Mouse (Mus musculus): Measurements from ENCODE around the gene Eapp. TPM values are rescaled to one million over a fixed set of nuclear protein-coding genes. Genes with fewer than 3 reads are reported as not detected.

Eapp gene
- polyA plus RNA-seq, 1 experiment from 2014 or later: 60.8 TPM

- Histone ChIP-seq H3K9me3 (ENCODE audit: low read length) (0 out of 2 replicates have a peak, but pooled peaks cover 4% of the 10 kb centered on the region), H3K4me1 (ENCODE audit: insufficient read depth, low read length) (no peaks in the 10 kb centered on the region), H3K27me3 (ENCODE audit: insufficient read depth, low read length) (no peaks in the 10 kb centered on the region), H3K4me3 (ENCODE audit: low read length) (no peak overlapping the region), H3K36me3 (ENCODE audit: insufficient read depth, low read length) (peaks cover 6% of the 10 kb centered on the region), H3K9ac (replicated peaks; ENCODE audit: low read length) (no peak overlapping the region), H3K27ac (ENCODE audit: low read length) (no peak overlapping the region), H3K4me2 (replicated peaks; ENCODE audit: low read depth, low read length) (no peak overlapping the region)
- WGBS: 40% methylated on average over 5 of the region's 5 CpGs
- ATAC-seq (ENCODE audit: low FRiP score, low TSS enrichment): no peak
Observed at GRCm38 (mm10) chr12:54643320-54643892, 52.3 kb downstream of the Eapp start.

GRCm38 (mm10) chr12:54641374-54641773, 54.3 kb downstream of the Eapp start:
- Histone ChIP-seq H3K9ac (replicated peaks; ENCODE audit: low read length) (no peak overlapping the region), H3K4me2 (replicated peaks; ENCODE audit: low read depth, low read length) (no peak overlapping the region), H3K4me3 (ENCODE audit: low read length) (no peak overlapping the region), H3K36me3 (ENCODE audit: insufficient read depth, low read length) (peaks cover 3% of the 10 kb centered on the region), H3K27ac (ENCODE audit: low read length) (no peak overlapping the region), H3K27me3 (ENCODE audit: insufficient read depth, low read length) (no peaks in the 10 kb centered on the region), H3K4me1 (ENCODE audit: insufficient read depth, low read length) (no peaks in the 10 kb centered on the region), H3K9me3 (ENCODE audit: low read length) (0 out of 2 replicates have a peak, but pooled peaks cover 4% of the 10 kb centered on the region)
- no peak for ATAC-seq (ENCODE audit: low FRiP score, low TSS enrichment)
- WGBS: 97% methylated on average over 4 of the region's 4 CpGs

GRCm38 (mm10) chr12:54640259-54640658, 55.4 kb downstream of the Eapp start:
- Histone ChIP-seq H3K4me3 (ENCODE audit: low read length) (no peak overlapping the region), H3K4me1 (ENCODE audit: insufficient read depth, low read length) (no peaks in the 10 kb centered on the region), H3K4me2 (replicated peaks; ENCODE audit: low read depth, low read length) (no peak overlapping the region), H3K9ac (replicated peaks; ENCODE audit: low read length) (no peak overlapping the region), H3K9me3 (ENCODE audit: low read length) (0 out of 2 replicates have a peak, but pooled peaks cover 4% of the 10 kb centered on the region), H3K27me3 (ENCODE audit: insufficient read depth, low read length) (no peaks in the 10 kb centered on the region), H3K27ac (ENCODE audit: low read length) (no peak overlapping the region), H3K36me3 (ENCODE audit: insufficient read depth, low read length) (peaks cover 3% of the 10 kb centered on the region; the same call in 1 of the 2 replicates)
- no peak for ATAC-seq (ENCODE audit: low FRiP score, low TSS enrichment)
- WGBS: 88% methylated on average over 6 of the region's 6 CpGs

- no peaks in the 10 kb centered on the region for H3K27me3 ChIP-seq (ENCODE audit: insufficient read depth, low read length)
- H3K9ac ChIP-seq (replicated peaks; ENCODE audit: low read length): no peak overlapping the region
- no peak overlapping the region for H3K4me2 ChIP-seq (replicated peaks; ENCODE audit: low read depth, low read length)
- H3K27ac ChIP-seq (ENCODE audit: low read length): no peak overlapping the region
- no peaks in the 10 kb centered on the region for H3K36me3 ChIP-seq (ENCODE audit: insufficient read depth, low read length)
- no peak overlapping the region for H3K4me3 ChIP-seq (ENCODE audit: low read length)
- no peak for ATAC-seq (ENCODE audit: low FRiP score, low TSS enrichment)
- H3K4me1 ChIP-seq (ENCODE audit: insufficient read depth, low read length): no peaks in the 10 kb centered on the region
- WGBS: 54% methylated on average over 1 of the region's 1 CpGs
- H3K9me3 ChIP-seq (ENCODE audit: low read length): no peaks in the 10 kb centered on the region
Observed at GRCm38 (mm10) chr12:54637033-54637432, 58.7 kb downstream of the Eapp start.

GRCm38 (mm10) chr12:54632141-54632540, 63.6 kb downstream of the Eapp start:
- Histone ChIP-seq H3K36me3 (ENCODE audit: insufficient read depth, low read length) (no peaks in the 10 kb centered on the region), H3K27me3 (ENCODE audit: insufficient read depth, low read length) (no peaks in the 10 kb centered on the region), H3K27ac (ENCODE audit: low read length) (no peak overlapping the region), H3K9me3 (ENCODE audit: low read length) (0 out of 2 replicates have a peak, but pooled peaks cover 4% of the 10 kb centered on the region), H3K4me1 (ENCODE audit: insufficient read depth, low read length) (no peaks in the 10 kb centered on the region), H3K9ac (replicated peaks; ENCODE audit: low read length) (no peak overlapping the region), H3K4me2 (replicated peaks; ENCODE audit: low read depth, low read length) (no peak overlapping the region), H3K4me3 (ENCODE audit: low read length) (no peak overlapping the region)
- no peak for ATAC-seq (ENCODE audit: low FRiP score, low TSS enrichment)
- 80% methylated on average over 2 of the region's 2 CpGs for WGBS

GRCm38 (mm10) chr12:54621942-54622341, 73.8 kb downstream of the Eapp start:
- no peak overlapping the region for H3K27ac ChIP-seq (ENCODE audit: low read length)
- H3K9me3 ChIP-seq (ENCODE audit: low read length): no peaks in the 10 kb centered on the region
- no peak for ATAC-seq (ENCODE audit: low FRiP score, low TSS enrichment)
- no peaks in the 10 kb centered on the region for H3K36me3 ChIP-seq (ENCODE audit: insufficient read depth, low read length)
- no peak overlapping the region for H3K9ac ChIP-seq (replicated peaks; ENCODE audit: low read length)
- WGBS: 89% methylated on average over 2 of the region's 2 CpGs
- no peak overlapping the region for H3K4me3 ChIP-seq (ENCODE audit: low read length)
- H3K27me3 ChIP-seq (ENCODE audit: insufficient read depth, low read length): no peaks in the 10 kb centered on the region
- H3K4me2 ChIP-seq (replicated peaks; ENCODE audit: low read depth, low read length): no peak overlapping the region
- H3K4me1 ChIP-seq (ENCODE audit: insufficient read depth, low read length): no peaks in the 10 kb centered on the region

MicroRNAs within 50 kb of the gene (microRNA counts, 519-probe panel; counts per million panel counts)
- microRNA mmu-miR-1892: 1,831 counts per million, percentile 47 among the panel's probes with 10 or more counts

Small RNA genes within 50 kb of the gene (microRNA-seq; reads per million reads assigned to microRNA genes)
- not detected for gene Mir1892

Other genes starting within 250 kb of the Eapp start
- 203 and 212 TPM in 2 replicates for gene Sptssa, start 39.3 kb downstream of the Eapp start, polyA plus RNA-seq (2015; fragmentation: Nextera tagmentation; extraction: Ambion mirVana)
- gene Snx6, start 99.8 kb upstream of the Eapp start, polyA plus RNA-seq (2015; fragmentation: Nextera tagmentation; extraction: Ambion mirVana): 191 and 192 TPM in 2 replicates
- 202 and 208 TPM in 2 replicates for gene Cfl2, start 167.0 kb upstream of the Eapp start, polyA plus RNA-seq (2015; fragmentation: Nextera tagmentation; extraction: Ambion mirVana)